Mouse (Mus musculus) bone marrow macrophage, adult 2 months (primary cell): ENCODE measurements at regions not wholly inside any gene's neighbourhood (a gene's known extent, or its start where the extent isn't known, plus 50 kb on each side); places are given as distances from the start of the nearest gene placed in this dataset.

Experiments
- CTCF ChIP-seq: IDR thresholded peaks from 2 replicates; pipeline ENCODE4 v1.5.1; 2012; ENCODE audit warnings: low read depth, mild to moderate bottlenecking, low read length, moderate library complexity
- POLR2A ChIP-seq: IDR thresholded peaks from 2 replicates; pipeline ENCODE4 v1.6.1; 2012; ENCODE audit warnings: mild to moderate bottlenecking, low read depth, low read length, borderline replicate concordance

GRCm38 (mm10) chr3:36381621-36382193, 94.0 kb downstream of the Anxa5 start:
- TF ChIP-seq POLR2A (no peak), CTCF (no peak)
